ENCODE assay signal across 16 mouse cellular contexts in genomic region chr3:98300266-98300665, GRCm38 (mm10). TPM values are rescaled to one million over a fixed set of nuclear protein-coding genes. Genes with fewer than 3 reads are reported as not detected.
"Had no signal": no experiment of that assay in that cellular context is flagged by ENCODE, and none has a peak within 500 bp of the region (broad histone marks: within the 10 kb centered on the region; RNA-seq: fewer than 3 reads in every experiment).

No protein-coding gene starts in this region.

- H3K4me1 ChIP-seq: neural tube, embryonic 15.5 days; stomach, embryonic 15.5 days had no signal

- H3K9ac ChIP-seq: neural tube, embryonic 15.5 days; stomach, embryonic 15.5 days had no signal

- H3K27me3 ChIP-seq: neural tube, embryonic 15.5 days; stomach, embryonic 15.5 days had no signal

- H3K4me3 ChIP-seq: neural tube, embryonic 15.5 days; stomach, embryonic 15.5 days had no signal

- H3K27ac ChIP-seq: neural tube, embryonic 15.5 days; stomach, embryonic 15.5 days; stomach, postnatal 0 days had no signal

- H3K4me2 ChIP-seq: neural tube, embryonic 15.5 days; stomach, embryonic 15.5 days had no signal

- DNase-seq: retina, postnatal 1 day; right cerebral cortex, adult 18-20 months; right cerebral cortex, postnatal 14 days; right cerebral cortex, postnatal 25 days; right cerebral cortex, postnatal 4 days; spleen, adult 18-20 months; thymus, adult 18-20 months; thymus, adult 2 months; thymus, postnatal 14 days; thymus, postnatal 25 days; thymus, postnatal 36 days; thymus, postnatal 4 days had no signal

- H3K36me3 ChIP-seq: neural tube, embryonic 15.5 days; stomach, embryonic 15.5 days had no signal

- H3K9me3 ChIP-seq: neural tube, embryonic 15.5 days; stomach, embryonic 15.5 days had no signal

RNA-seq across cellular contexts. Expression of gene Hmgcs2, which starts 20.0 kb away (rescaled TPM):
- total RNA-seq: neutrophil, adult 5-6 weeks had no signal
